Mouse (Mus musculus): Measurements from ENCODE around the gene Ttc6.

DNA sequence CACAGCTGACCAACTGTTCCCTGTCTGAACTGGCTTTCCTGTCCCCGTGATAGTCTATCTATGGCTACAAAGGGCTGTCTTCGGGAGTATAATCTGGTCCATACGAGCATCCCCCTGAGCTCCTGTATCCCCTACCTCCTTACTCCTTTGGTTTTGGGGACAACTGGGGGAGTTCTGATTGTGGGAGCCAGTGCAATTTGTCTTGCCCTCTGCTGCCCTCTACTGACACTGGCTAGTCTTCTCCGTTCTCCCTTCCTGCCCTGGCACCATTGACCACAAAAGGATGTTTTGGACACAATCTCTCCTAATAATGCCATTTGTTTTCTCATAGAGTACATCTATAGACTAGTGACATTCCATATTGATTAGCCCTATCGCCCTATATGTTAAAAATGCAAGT is 223.6 kb downstream of the Ttc6 start:
- TF ChIP-seq CTCF (IDR thresholded peaks at IDR 0.05; ENCODE audit: low read depth) (peak; percentile 75), EP300 (IDR thresholded peaks at IDR 0.05; ENCODE audit: low read depth) (no peak)

All from liver, postnatal 0 days (tissue).